8 mouse cellular contexts compared by ENCODE assay signal in genomic region chr1:21961251-21962082, GRCm38 (mm10). TPM values are rescaled to one million over a fixed set of nuclear protein-coding genes. Genes with fewer than 3 reads are reported as not detected.
DNase-seq lines count a peak whose midpoint lies in the region; TF ChIP-seq lines count a peak whose summit lies in the region.

Gene Kcnq5, minus strand, starts transcription at chr1:21961942.

- peaks cover 18% of the 10 kb centered on the region for H3K4me1 ChIP-seq in hindbrain, embryonic 10.5 days (replicated peaks)

- H3K36me3 ChIP-seq in hindbrain, embryonic 10.5 days = no peaks in the 10 kb centered on the region

- TF ChIP-seq CTCF in brain, embryonic 14.5 days (IDR thresholded peaks at IDR 0.05; ENCODE audit: borderline replicate concordance, extremely low read depth, insufficient read depth, insufficient read length) = peak; percentile 45; the same call in 1 of the 2 replicates

- H3K27ac ChIP-seq in hindbrain, embryonic 10.5 days = peak within 1 kb of the TSS; percentile 83

- TF ChIP-seq POLR2A in brain, embryonic 14.5 days (IDR thresholded peaks at IDR 0.05; ENCODE audit: borderline replicate concordance, extremely low read depth, insufficient read depth, insufficient read length, poor library complexity, severe bottlenecking) = no peak

- DNase-seq in CD8-positive naive resting alpha-beta T cell, adult 2 months (ENCODE audit: low read depth in 2 of 2, low spot score in 2 of 2) = peak; percentile 32 to 41
- DNase-seq in brain, embryonic 14.5 days (ENCODE audit: low read depth) = peak; percentile 82
- peak; percentile 48 for DNase-seq in forelimb bud, embryonic 11.5 days (ENCODE audit: low read depth, low spot score)
- DNase-seq in hindbrain, embryonic 10.5 days (ENCODE audit: low spot score) = peak; percentile 71
- peak; percentile 47 to 79 for DNase-seq in left cerebral cortex, adult 18-20 months (ENCODE audit: low spot score in 2 of 2)
- DNase-seq in lung, postnatal 36 days = peak; percentile 41
- DNase-seq in right cerebral cortex, postnatal 14 days = peak; percentile 69
- peak; percentile 53 for DNase-seq in urinary bladder, postnatal 14 days (ENCODE audit: low spot score)

- H3K27me3 ChIP-seq in hindbrain, embryonic 10.5 days (ENCODE audit: insufficient read depth, poor library complexity, severe bottlenecking) = peaks cover 33% of the 10 kb centered on the region

- WGBS in hindbrain, embryonic 10.5 days = under 1% methylated on average over 89 of the region's 89 CpGs

- H3K4me3 ChIP-seq in hindbrain, embryonic 10.5 days = peak within 1 kb of the TSS; percentile 80

- H3K9me3 ChIP-seq in hindbrain, embryonic 10.5 days = no peaks in the 10 kb centered on the region

RNA-seq across cellular contexts. Expression of gene Kcnq5, which starts in this region (rescaled TPM):
- polyA plus RNA-seq in brain, embryonic 14.5 days (2012; rRNA removed) = 1.0 and 1.5 TPM in 2 replicates
- polyA plus RNA-seq in hindbrain, embryonic 10.5 days (2016; fragmentation: Nextera tagmentation; extraction: Ambion mirVana) = 0.72 and 0.85 TPM in 2 replicates
- 10 to 100 TPM; 74.4 to 80.2 TPM for total RNA-seq in left cerebral cortex, adult 18-20 months (2021)

Comparison
In these comparisons a context has a peak if more than half of its experiments do, and no peak if none do; other contexts are left out.
1. Peak in every context shown above with its lines: DNase-seq, H3K4me3 ChIP-seq and H3K27ac ChIP-seq.
2. Peak in DNase-seq, H3K4me3 ChIP-seq and H3K27ac ChIP-seq in hindbrain, embryonic 10.5 days; RNA of the gene not detected or under 1 TPM.